Mouse (Mus musculus): ENCODE measurements around the gene Eml2.

Gene Eml2

DNA sequence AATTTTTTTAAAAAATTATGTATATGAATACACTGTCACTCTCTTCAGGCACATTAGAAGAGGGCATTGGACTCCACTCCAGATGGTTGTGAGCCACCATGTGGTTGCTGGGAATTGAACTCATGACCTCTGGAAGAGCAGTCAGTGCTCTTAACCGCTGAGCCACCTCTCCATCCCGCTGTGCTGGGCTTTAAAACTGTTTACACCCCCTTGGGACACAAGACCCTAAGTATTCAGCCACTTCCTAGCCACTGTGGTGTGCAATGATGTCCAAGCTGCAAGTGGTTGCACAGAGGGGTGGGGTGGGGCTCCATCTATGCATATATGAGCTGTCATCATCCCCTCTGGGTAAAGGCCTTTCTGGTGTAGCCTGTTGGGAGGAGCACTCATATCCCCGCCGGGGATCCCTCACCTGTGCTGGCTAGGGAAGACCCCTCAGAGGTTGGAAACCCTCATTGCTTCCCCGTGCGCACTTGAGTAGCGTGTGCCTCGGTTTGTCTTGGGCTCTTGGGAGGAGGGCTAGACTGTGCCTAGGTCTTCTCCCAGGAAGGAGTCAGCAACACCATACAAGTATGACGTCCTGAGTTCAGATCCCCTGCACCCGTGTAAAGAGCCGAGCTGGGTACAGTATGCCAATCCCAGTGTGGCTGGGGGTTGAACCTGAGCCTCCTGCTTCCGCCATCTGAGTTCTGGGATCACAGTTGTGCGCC lies 32.1 kb downstream of the Eml2 start:
- no peak for DNase-seq

DNA sequence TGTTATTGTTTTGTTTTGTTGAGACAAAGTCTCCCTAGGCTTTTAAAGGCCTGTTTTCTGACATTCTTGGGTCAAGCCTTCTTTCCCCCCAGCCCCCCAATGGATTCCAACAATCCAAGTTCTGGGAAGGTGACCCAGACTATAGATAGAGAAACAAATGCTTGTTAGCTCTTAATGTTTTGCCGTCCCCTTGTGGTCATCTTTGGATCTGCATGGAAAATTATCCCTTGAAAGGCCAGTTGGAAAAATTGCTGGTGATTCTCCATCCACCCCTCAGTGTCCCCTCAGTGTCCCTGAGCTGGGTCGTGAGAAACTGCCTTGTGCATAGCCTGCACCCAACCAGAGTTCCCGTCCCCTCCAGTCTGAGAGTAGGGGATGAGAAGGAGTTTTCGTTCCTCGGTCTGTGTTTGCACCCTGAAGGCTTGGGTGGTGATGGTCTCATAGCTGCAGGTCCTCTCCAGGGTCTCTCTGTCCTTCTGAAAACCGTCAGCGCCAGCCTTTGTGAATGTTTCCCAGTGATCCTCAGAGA lies 32.8 kb downstream of the Eml2 start:
- peak; percentile 78 for DNase-seq

DNA sequence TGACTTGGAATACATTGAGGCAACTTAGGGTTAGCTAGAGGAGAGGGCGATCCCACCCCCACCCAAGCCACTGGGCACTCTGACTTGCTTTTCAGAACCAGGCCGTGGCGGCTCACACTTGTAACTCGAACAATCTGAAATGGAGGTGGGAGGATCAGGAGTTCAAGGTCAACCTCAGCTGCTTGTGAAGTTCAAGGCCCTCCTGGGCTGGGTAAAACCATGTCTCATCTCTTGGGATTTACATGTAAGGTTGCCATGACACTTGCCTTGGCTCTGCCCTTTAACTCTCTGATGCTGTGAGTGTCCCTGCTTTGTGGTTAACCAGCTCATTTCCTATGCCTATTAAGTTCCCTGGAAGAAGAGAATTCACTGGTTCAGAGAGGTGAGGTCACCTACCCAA lies 33.3 kb downstream of the Eml2 start:
- no peak for DNase-seq

DNA sequence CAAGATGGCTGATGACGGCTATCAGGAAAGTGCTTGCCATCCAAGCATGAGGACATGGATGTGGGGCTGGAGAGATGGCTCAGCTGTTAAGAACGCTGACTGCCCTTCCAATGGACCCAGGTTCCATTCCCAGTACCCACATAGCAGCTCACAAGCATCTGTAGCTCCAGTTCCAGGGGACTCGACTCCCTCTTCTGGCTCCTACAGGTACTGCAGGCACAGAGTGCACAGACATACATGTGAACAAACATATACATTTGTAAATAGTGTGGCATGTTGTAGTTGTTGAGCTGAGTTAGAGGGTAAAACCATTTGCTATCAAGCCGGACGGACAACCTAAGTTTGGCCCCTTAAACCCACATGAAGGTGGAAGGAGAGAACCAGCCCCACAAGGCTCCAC lies 33.8 kb downstream of the Eml2 start:
- DNase-seq: no peak

DNA sequence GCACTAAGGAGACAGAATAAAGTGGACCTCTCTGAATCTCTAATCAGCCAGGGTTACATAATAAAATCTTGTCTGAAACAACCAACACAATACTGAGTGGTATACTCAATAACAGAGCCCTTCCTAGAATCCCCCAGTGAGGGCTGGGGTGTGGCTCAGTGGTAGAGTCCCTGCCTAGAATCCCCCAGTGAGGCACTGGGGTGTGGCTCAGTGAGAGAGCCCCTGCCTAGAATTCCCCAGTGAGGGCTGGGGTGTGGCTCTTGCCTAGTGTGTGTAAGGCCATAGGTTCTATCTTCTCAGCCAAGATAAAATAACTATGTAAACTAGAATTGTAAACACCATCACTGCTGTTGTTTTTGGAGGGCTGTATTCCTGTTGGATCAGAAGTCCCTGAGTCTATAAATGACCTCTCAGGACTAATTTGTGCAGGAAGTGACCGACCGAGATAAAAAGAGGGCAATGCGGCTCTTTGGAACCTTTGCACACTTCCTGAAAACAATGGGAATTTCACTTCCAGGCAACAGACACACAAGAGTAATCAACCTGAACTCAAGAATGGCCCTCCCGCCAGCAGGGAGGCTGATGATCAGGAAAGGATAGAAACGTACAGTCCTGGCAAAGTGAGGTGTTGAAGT lies 34.9 kb downstream of the Eml2 start:
- DNase-seq: no peak

DNA sequence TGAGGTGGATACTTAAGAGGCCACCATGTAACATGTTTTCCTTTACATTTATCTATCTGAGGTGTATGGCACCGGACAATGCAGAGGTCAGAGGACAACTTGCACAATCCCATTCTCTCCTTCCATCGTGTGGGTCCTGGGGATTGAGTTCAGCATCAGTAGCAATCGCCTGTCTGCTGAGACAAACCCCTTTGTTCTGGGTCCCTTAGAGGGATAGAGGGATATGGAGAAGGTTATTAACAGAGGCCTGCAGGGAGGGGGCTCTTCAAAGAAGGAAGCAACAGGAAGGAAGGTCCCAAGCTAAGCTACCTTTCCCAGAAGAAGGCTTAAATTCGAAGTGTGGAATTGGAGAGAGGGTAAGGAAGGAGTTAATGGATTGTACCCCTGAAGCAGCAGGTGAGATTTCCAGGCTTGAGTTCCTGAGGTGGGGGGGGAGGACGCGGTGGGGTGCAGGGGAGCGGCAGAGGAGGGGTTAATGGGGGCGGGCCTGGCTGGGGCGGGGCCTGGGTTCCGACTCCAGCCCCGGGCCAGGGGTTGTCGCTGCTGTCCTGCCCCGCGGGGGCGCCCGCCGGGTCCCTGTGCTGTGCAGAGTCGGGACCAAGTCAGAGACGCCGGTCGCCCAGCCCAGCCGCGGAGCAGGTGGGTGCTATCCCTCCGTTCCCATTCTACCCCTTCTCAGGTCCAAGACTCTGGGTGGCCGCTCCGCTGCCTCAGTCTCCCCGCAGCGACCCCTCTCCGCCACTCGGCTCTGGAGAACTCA lies 36.0 kb downstream of the Eml2 start, which contains the start of gene Gpr4:
TSS of gene Gpr4 (plus strand) at position 543 of the 760 bp plus-strand sequence.
- DNase-seq: peak; percentile 61

DNA sequence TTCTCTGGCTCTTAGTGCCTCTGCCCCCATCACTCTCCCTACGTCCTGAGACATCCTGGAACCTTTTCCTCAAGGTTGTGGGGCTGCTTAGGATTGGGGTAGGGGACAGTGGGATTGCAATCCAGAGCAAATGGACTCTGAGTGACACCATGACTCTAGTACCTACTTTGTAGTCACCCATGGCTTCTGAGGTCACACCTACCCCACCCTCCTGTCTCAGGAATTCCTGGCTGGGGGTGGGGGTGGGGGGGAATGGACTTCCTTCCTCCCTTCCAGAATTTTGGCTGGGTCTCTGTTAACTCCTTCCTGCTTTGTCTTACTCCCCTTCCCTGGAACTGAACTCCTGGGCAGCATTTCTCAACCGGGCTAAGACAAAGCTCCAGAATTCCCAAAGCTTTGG lies 37.2 kb downstream of the Eml2 start:
- DNase-seq: no peak

DNA sequence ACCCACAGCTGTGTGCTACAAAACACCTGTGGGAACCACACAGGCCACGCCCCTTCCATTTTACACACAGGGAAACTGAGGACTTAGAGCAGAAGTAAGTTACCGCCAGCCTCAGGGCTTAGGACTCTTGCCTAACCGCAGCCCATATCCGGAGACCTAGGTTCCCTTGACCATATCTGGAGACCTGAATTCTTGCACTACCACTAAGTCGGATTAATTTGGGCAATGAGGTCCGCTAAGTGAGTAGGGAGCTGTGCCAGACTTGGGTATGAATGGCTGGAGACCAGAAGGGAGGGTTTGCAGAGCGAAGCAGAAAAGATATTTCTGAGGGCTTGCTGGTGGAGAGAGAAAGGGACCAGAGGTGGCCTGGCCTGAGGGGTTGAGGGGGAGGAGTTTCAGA lies 38.1 kb downstream of the Eml2 start:
- no peak for DNase-seq

DNA sequence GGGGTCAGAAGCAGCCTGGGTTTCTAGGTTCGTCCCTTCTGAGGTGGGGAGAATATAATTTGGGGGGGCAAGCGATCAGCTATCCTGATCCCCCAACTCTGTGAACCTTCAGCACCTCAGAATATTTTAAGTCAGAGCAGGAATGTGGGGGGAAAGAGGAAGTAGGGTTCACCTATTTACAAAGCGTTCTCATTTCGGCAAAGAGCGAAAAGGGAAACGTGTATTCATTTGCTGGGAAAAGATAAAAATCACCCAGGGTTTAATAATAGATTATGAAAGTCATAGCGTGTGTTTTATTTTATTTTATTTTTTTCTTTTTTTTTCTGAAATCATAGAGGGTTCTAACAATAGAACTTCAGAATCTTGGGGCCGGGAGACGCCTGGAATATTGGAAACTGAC lies 38.7 kb downstream of the Eml2 start:
- no peak for DNase-seq

DNA sequence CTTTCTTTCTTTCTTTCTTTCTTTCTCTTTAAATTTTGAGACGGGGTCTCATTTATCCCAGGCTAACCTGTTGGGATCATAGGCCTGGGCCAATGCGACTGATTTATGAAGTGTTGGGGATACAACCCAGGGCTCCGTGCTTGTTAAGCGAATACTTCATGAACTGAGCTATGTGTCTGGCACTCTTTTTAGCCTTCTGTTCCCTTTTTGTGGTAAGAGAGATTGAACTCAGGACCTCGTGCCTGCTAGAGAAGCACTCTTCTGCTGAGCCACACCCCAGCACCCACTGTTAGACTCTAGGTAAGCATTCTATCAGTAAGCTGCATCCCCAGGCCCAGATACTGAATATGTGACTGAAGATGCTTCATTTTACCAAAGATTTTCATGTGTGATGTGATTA lies 41.3 kb downstream of the Eml2 start:
- peak; percentile 22 for DNase-seq

DNA sequence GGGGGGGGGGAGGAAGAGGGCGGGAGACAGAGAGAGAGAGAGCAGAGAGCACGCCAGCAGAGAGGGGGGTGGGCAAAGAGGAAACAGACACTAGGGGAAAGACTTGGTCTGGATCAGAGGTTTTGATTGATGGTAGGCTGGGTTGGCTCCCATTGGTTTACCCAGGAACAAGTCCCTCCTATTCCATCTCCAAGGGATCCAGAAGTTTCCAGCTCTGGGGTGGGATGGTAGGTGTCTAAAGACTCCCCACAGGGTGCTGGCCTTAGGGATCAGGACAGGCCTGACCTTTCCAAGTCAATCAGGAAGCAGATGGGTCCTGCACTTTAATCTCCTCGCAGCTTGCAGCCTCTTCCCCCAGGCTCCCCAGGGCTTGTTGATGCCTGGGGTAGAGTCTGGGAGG lies 41.7 kb downstream of the Eml2 start:
- DNase-seq: no peak

DNA sequence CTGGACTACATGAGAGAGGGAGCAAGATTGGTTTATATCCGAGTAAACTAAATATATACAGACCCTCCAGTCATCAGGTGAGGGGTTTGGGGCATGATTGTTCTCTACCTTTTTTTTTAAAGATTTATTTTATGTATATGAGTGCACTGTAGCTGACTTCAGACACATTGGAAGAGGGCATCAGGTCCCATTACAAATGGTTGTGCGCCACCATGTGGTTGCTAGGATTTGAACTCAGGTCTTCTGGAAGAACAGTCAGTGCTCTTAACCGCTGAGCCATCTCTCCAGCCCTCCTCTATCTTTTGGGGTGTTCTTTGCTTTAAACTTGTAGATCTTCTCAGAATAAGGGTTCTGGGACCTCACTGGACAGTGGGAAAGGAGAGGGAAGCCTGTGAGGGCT lies 43.8 kb downstream of the Eml2 start:
- DNase-seq: no peak

DNA sequence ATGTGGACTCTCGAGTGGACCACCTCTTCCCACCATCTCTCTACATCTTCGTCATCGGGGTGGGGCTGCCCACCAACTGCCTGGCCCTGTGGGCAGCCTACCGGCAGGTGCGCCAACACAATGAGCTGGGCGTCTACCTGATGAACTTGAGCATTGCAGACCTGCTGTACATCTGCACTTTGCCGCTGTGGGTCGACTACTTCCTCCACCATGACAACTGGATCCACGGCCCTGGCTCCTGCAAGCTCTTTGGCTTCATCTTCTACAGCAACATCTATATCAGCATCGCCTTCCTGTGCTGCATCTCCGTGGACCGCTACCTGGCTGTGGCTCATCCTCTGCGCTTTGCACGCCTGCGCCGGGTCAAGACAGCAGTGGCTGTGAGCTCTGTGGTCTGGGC lies 46.0 kb downstream of the Eml2 start:
- DNase-seq: no peak

DNA sequence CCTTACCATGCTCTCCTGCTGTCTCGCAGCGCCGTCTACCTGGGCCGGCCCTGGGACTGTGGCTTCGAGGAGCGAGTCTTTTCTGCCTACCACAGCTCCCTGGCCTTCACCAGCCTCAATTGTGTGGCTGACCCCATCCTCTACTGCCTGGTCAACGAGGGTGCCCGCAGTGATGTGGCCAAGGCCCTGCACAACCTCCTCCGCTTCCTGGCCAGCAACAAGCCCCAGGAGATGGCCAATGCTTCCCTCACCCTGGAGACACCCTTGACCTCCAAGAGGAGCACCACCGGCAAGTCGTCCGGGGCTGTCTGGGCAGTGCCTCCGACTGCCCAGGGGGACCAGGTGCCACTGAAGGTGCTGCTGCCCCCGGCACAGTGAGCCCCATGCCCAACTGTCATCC lies 46.7 kb downstream of the Eml2 start:
- no peak for DNase-seq

DNA sequence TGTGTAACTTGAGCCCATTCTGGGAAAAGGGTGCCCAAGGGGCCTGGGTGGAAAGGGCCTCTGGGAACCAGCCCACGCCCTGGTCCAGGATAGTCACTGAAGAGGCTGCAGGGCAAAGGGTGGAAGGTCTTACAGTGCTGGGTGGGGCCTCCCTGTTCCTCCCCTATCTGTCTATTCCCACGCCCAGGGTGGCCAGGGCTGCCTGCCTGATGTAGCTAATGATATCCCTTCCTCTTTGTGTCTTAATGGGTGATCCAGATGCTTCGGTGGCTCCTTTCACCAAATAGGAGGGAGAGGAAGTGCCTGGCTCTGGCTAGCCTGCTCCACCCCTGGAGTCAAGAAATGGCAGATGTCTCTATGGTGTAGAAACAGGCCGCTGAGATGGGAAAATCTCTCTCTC lies 48.7 kb downstream of the Eml2 start:
- DNase-seq: no peak

DNA sequence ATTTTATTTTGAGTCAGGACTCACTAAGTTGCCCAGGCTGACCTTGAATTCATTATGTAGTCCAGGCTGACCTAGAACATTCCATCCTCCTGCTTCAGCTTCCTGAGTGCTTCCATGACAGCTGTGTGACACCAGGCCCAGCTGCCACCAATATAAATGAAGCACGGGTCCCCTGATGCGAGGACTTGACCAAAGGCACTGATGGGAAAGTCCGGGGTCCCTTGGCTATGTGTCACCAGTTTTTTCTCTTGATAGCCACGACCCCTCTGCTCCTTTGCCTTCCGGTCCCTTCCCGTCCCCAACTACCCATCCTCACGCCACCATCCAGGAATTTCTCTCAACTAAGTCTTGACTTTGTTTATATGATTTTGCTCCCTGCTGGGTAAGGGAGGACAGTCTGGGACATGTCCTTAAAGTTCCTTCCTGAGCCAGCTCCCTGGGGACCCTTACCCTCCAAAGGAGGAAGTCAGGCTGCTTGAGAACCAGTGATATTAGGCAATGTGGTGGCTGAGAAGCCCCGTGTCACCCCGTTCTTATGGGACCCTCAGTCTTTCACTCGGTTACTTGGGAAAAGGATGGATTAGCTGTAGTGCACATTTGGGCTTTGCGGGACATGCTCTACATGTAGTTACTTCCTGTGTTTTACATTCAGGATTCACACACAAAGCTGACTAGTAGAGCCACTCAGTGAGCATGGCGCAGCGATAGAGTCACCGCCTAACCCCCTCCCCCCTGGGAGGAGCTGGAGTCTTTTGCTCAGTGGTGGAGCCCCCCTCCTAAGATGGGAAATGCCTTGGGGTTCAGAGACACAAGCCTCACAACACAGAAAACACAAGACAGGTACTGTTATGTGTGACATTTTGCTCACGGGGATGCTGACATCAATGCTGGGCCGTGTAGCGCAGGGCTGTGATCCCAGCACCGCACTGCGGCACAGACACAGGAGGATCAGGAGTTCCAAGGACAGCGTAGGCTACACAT lies 50.9 kb downstream of the Eml2 start:
- peak; percentile 38 for DNase-seq

DNA sequence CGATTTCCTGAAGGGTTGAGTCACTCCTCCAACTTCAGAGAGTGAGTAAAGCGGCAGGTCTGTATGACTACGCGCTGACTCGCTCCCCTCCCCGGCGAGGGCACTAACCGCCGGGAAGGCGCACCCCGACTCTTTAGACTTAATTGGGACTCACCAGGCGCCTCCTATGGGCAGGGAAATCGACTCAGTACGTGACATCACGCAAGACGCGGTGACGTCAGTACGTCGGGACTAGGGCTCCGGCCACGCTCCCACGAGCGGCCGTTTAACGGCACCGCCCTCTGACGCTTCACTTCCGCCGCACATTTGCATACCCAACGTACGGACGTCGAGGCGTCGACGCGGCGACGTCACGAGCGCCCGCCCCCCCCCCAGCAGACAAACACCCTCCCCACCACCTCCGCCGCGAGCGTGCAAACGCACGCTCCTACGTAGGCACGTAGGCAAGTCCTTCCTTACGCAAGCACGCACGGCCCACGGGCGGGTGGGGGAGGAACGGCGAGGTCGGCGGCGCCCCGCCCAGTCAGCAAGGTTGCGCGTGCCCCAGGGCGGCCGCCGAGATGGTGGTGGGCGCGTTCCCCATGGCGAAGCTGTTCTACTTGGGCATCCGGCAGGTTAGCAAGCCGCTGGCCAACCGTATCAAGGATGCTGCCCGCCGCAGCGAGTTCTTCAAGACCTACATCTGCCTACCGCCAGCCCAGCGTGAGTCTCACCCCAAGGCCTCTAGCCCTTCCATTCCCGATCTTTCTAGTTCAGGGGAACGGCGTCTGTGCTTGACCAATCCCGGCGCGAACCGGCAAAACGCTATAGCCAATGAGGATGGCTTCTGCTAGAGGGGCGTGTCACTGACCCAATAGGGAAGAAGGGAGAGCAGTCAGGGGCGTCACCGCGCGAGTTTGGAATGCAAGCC lies 51.9 kb downstream of the Eml2 start, which contains the start of gene Opa3:
TSS of gene Opa3 (plus strand) at position 452 of the 910 bp plus-strand sequence.
- peak; percentile 100 for DNase-seq

DNA sequence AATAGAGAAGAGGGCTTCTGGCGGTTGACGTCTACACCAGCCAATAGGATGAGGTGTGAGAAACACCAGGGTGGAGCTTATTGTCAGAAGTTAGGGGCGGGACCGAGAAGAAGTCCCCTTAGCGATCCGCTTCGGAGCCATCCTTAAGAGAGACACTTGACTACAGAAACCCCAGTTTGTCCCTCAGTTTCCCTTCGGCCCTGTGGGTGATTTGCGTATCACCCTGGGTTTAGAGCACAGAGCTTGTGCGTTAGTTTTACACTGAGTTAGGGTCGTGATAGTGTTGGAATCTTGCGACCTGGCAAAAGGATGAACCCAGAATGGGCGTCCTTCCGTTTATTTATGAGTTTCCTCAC lies 52.5 kb downstream of the Eml2 start:
- no peak for DNase-seq

DNA sequence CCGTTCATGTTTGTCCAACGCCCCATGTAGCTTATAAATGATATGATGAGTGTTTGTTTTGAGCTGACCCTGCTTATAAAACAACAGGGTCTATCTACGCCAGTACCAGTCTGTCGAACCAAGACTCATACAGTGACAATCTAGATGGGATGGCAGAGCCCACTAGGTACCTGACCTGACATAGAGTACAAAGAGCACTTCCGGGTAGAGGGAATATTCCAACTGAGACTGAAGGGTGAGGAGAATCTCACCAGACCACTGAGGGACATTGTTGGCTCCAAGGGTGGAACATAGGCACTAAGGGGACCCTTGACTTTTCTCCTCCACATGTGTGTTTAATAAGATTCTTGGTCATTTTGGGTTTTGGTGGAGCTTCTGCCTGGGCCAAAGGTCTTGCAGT lies 53.2 kb downstream of the Eml2 start:
- DNase-seq: no peak

DNA sequence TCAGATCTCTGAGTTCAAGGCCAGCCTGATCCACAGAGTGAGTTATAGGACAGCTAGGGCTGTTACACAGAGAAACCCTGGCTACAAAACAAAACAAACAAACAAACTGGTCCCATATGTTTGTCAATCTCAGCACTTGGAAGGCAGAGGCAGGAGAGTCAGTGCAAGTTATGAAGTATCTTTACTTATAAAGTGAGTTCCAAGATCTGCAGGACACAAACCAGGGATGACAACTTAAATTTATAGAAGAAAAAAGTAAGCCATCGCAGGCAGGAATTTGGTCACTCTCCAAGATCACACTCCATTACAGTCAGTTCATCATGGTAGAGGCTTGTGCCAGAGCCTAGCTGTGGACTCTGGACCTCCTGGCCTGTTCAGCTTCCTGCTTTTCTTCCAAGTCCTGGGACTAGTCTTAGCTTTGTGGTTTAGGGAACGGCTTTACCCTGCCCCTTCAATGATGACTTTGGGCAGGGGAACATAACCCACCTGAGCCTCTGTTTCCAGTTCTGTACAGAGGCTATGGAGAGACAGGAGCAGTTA lies 53.9 kb downstream of the Eml2 start:
- DNase-seq: no peak

DNA sequence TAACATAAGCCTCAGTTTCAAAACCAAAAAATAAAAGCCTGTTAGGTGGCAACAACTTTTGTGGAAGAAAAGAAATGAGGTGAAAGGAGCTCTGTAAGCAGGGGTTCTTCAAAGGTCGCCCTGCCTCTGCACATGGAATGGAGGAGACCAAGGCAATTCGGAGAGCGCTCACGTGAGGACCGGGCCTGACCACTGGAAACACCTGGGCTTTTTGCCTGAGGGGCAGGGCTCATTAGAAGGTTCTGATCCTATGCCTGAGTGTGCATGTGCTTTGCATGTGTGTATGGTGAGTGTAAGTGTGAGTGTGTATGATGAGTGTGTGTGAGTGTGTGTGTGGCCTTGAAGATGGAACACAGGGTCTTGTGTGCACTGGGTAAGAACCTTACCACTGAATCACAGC lies 54.7 kb downstream of the Eml2 start:
- no peak for DNase-seq
